Mouse (Mus musculus): ENCODE data around the gene Olfr455. TPM values are rescaled to one million over a fixed set of nuclear protein-coding genes. Genes with fewer than 3 reads are reported as not detected.

Olfr455 gene
- not detected in 2 replicates for polyA plus RNA-seq (2012; rRNA removed)

DNA sequence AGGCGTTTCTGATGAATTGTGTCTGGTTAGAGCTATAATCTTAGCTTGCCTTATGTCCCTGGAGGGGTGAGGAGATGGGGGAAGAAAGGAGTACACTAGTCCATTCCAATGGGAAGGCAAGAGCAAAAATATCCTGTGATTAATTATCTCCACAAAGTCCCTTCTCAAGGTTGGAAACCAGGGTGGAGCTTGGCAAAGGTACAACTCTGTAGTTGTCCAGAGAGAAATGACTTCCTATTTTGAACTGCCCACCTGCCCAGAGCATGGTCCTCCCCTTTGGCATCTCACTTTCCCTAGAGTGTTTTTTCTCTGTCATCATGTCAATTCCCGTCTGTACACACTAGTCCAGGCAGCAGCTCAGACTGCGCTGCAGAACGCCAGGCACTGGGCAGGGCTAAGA, at the start of gene Olfr455:
TSS of gene Olfr455 (minus strand) at position 127 of the 400 bp plus-strand sequence.

DNA sequence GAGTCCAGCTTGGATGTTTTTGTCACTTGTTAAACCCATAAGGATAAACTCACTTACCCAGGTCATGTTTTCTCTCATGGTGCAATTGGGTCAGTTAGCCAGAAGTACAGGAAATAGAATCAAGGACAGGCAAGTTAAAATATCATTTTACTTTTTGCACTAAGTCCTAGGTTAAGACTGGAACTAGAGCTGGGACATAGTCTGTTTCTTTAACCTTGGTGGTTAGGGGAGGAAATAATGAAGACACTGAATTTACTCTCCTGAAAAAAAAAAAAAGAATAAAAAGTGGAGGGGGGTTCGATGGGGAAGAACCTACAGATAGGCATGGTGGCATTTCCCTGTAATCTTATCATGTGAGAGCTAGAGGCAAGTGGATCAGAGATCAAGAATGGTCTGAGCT, 60.3 kb downstream of the Olfr455 start, which contains the start of gene Olfr456:
TSS of gene Olfr456 (minus strand) at position 101 of the 400 bp plus-strand sequence.

Other genes starting within 250 kb of the Olfr455 start
- 0.09 and 0.14 TPM in 2 replicates for gene Fam131b, start 222.9 kb downstream of the Olfr455 start, polyA plus RNA-seq (2012; rRNA removed)
- 107 and 152 TPM in 2 replicates for gene Zyx, start 198.0 kb downstream of the Olfr455 start, polyA plus RNA-seq (2012; rRNA removed)
- gene Epha1, start 174.3 kb downstream of the Olfr455 start, polyA plus RNA-seq (2012; rRNA removed) = 10.1 and 11.7 TPM in 2 replicates
- 0.12 TPM in 1 of 2 replicates, not detected in the other for gene Tas2r143, start 147.3 kb downstream of the Olfr455 start, polyA plus RNA-seq (2012; rRNA removed)
- gene Tas2r135, start 142.2 kb downstream of the Olfr455 start, polyA plus RNA-seq (2012; rRNA removed) = not detected in 2 replicates
- gene Tas2r126, start 113.1 kb downstream of the Olfr455 start, polyA plus RNA-seq (2012; rRNA removed) = 0.06 and 0.11 TPM in 2 replicates
- gene Olfr458, start 82.4 kb downstream of the Olfr455 start, polyA plus RNA-seq (2012; rRNA removed) = not detected in 2 replicates
- not detected in 2 replicates for gene Olfr457, start 71.3 kb downstream of the Olfr455 start, polyA plus RNA-seq (2012; rRNA removed)
- gene Olfr456, start 60.4 kb downstream of the Olfr455 start, polyA plus RNA-seq (2012; rRNA removed) = not detected in 2 replicates
- not detected in 2 replicates for gene Tcaf3, start 50.1 kb upstream of the Olfr455 start, polyA plus RNA-seq (2012; rRNA removed)
- 2.4 and 3.3 TPM in 2 replicates for gene Tcaf2, start 97.7 kb upstream of the Olfr455 start, polyA plus RNA-seq (2012; rRNA removed)
- 3.0 and 3.2 TPM in 2 replicates for gene Tcaf1, start 162.5 kb upstream of the Olfr455 start, polyA plus RNA-seq (2012; rRNA removed)
- not detected in 2 replicates for gene Olfr453, start 191.8 kb upstream of the Olfr455 start, polyA plus RNA-seq (2012; rRNA removed)
- not detected in 2 replicates for gene Olfr38, start 208.8 kb upstream of the Olfr455 start, polyA plus RNA-seq (2012; rRNA removed)
- gene Olfr452, start 237.5 kb upstream of the Olfr455 start, polyA plus RNA-seq (2012; rRNA removed) = not detected in 2 replicates